Mouse (Mus musculus): ENCODE measurements at regions not wholly inside any gene's neighbourhood (a gene's known extent, or its start where the extent isn't known, plus 50 kb on each side); places are given as distances from the start of the nearest gene placed in this dataset.

DNA sequence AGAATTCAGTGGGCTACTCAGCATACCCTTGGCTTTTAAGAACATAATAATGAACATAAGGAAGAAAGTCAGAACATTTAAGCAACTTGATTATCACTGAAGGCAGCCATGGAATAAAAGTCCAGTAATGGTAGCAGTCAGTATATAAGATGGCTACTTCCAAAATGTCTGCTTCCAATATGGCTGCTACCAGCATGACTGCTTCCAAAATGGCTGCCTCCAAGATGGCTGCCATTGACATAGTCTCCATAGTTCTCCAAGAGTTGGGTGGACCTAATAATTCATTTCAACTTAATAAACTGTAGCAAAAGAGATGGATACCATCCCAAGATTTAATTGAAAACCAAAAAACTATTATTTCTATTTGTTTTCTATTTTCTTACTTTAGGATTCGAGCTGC, 62.7 kb upstream of the Lhx5 start:
- TF ChIP-seq CTCF (IDR thresholded peaks at IDR 0.05; ENCODE audit: low read depth, low read length) (no peak), POLR2AphosphoS5 (IDR thresholded peaks at IDR 0.05; ENCODE audit: insufficient replicate concordance, low read depth, low read length) (no peak), TAL1 (conservative IDR thresholded peaks at IDR 0.05; ENCODE audit: low read depth, low read length) (no peak), GATA2 (IDR thresholded peaks at IDR 0.05; ENCODE audit: borderline replicate concordance, low read depth, low read length) (no peak)
